Mouse (Mus musculus) bone marrow macrophage, adult 2 months (primary cell): ENCODE measurements around the gene Ccl4. TPM values are rescaled to one million over a fixed set of nuclear protein-coding genes. Genes with fewer than 3 reads are reported as not detected.
A peak's percentile ranks its signal among the peaks of the same experiment; 100 is the strongest.

Source experiments
- H3K27ac ChIP-seq: 2 replicates; pipeline ENCODE4 v1.5.1; 2012; ENCODE audit warnings: low read depth, low read length; ENCODE audit not compliant: insufficient read depth
- H3K4me1 ChIP-seq: 2 replicates; pipeline ENCODE4 v1.6.1; 2012; ENCODE audit warnings: low read length; ENCODE audit not compliant: control insufficient read depth, insufficient read depth
- H3K4me3 ChIP-seq: 2 replicates; pipeline ENCODE4 v1.5.1; 2012; ENCODE audit warnings: mild to moderate bottlenecking, low read length, moderate library complexity; ENCODE audit not compliant: insufficient read depth
- CTCF ChIP-seq: IDR thresholded peaks from 2 replicates; pipeline ENCODE4 v1.5.1; 2012; ENCODE audit warnings: low read depth, mild to moderate bottlenecking, low read length, moderate library complexity
- POLR2A ChIP-seq: IDR thresholded peaks from 2 replicates; pipeline ENCODE4 v1.6.1; 2012; ENCODE audit warnings: mild to moderate bottlenecking, low read depth, low read length, borderline replicate concordance
- polyA plus RNA-seq: library from polyadenylated mRNA; stranded (reverse); fragments of >200 nt; gene quantifications from 2 replicates; pipeline ENCODE4 v1.2.4, GENCODE M21; 2012; ENCODE audit not compliant: missing spikeins, insufficient read depth, insufficient read length

The Ccl4 gene
- polyA plus RNA-seq: 78.8 and 104 TPM in 2 replicates

GRCm38 (mm10) chr11:83662204-83662603 is at the start of gene Ccl4:
Gene Ccl4, plus strand, starts transcription at chr11:83662584.
- Histone ChIP-seq H3K4me1 (peaks cover 59% of the 10 kb centered on the region), H3K4me3 (peak within 1 kb of the TSS; percentile 67), H3K27ac (peak within 1 kb of the TSS; percentile 96)
- TF ChIP-seq POLR2A (no peak), CTCF (no peak)

DNA sequence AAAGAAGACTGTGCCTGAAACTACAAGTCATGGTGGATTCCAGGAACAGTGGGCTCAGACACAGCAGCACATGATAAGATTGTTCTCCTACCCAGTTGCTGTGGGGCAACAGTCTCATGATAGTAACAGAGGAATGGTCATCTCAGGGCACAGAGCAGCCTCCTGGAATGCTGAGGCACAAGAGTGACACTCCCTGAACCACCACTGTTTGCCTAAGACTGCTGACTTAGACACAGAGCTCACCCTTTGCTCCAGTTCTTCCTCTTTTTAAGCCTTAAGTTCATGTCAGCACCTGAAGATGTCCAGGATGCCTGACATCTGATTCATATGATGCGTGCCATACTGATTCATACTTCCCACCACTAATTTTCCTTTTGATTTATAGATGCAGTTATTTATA is 45.8 kb upstream of the Ccl4 start:
- peaks cover 23% of the 10 kb centered on the region for H3K4me1 ChIP-seq
- peak overlapping the region; percentile 55 for H3K27ac ChIP-seq
- H3K4me3 ChIP-seq: no peak overlapping the region
- no peak for TF ChIP-seq CTCF
- TF ChIP-seq POLR2A: no peak

DNA sequence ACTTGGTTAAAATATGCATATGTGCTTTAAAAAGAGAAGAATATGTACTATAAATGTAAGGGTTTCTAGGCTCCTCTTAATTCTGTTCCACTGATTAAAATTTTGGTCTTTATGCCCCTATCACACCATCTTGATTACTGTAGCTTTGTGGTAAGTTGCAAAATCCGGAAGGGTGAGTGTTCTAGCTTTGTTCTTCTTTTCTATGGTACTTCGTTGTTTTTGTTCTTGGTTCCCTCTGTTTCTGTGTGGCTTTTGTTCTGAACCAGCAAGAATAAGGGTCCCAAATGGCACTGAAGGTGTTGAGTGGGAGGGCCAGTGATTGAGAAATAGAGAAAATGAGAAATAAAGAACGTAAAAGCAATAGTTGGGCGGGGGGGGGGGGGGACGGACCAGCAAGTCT is 44.1 kb upstream of the Ccl4 start:
- no peak overlapping the region for H3K4me3 ChIP-seq
- H3K27ac ChIP-seq: peak overlapping the region; percentile 90
- TF ChIP-seq CTCF (no peak), POLR2A (no peak)
- peaks cover 21% of the 10 kb centered on the region for H3K4me1 ChIP-seq

DNA sequence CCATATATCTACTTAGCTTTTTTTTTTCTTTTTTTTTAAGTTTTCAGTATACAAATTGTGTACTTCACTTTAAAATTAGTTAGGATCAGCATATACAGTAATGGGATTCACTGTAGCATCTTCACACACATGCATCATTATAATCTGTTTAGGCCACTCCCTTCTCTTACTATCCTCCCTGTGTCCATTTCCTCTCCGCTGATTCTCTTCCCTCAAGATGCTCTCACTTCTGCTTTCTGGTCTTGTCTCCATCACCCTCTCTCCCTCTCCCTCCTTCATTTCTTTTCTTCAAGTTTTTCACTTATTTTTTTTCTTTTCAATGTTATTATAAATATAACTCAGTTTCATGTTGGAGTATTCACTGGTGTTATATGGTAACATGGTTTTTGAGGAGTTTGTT is 43.3 kb upstream of the Ccl4 start:
- Histone ChIP-seq H3K4me1 (peaks cover 21% of the 10 kb centered on the region), H3K4me3 (no peak overlapping the region), H3K27ac (peak overlapping the region; percentile 90)
- TF ChIP-seq CTCF (no peak), POLR2A (no peak)

- no peak overlapping the region for H3K27ac ChIP-seq
- TF ChIP-seq CTCF (no peak), POLR2A (no peak)
- H3K4me3 ChIP-seq: no peak overlapping the region
- peaks cover 5% of the 10 kb centered on the region for H3K4me1 ChIP-seq
Observed at GRCm38 (mm10) chr11:83623586-83623985, 38.8 kb upstream of the Ccl4 start.

- no peak overlapping the region for H3K4me3 ChIP-seq
- peaks cover 29% of the 10 kb centered on the region for H3K4me1 ChIP-seq
- TF ChIP-seq CTCF: no peak
- no peak for TF ChIP-seq POLR2A
- H3K27ac ChIP-seq: no peak overlapping the region
Observed at GRCm38 (mm10) chr11:83628808-83629207, 33.6 kb upstream of the Ccl4 start.

GRCm38 (mm10) chr11:83630630-83631029 is 31.8 kb upstream of the Ccl4 start:
- H3K4me1 ChIP-seq: peaks cover 42% of the 10 kb centered on the region
- no peak for TF ChIP-seq CTCF
- TF ChIP-seq POLR2A: no peak
- peak overlapping the region; percentile 54 for H3K27ac ChIP-seq
- no peak overlapping the region for H3K4me3 ChIP-seq

DNA sequence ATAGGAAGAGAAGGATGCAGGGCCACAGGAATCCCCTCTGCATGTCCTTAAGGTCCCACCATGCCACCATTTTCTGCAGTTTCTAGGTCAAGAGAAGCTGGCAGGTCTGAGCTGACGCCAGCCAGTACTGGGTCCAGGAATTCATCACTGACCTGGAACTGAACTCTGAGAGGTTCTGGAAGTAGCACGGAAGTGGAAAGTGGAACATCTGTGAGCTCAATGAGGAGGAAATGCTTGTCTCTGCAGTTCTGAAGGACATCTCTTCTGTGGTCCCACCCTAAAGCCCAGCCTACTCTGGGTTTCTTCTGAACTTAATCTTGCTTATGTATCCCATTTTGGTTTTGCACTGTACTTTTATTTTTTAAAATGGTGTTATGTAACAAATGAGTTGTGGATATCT is 31.3 kb upstream of the Ccl4 start:
- TF ChIP-seq POLR2A (no peak), CTCF (no peak)
- no peak overlapping the region for H3K4me3 ChIP-seq
- H3K27ac ChIP-seq: peak overlapping the region; percentile 54

DNA sequence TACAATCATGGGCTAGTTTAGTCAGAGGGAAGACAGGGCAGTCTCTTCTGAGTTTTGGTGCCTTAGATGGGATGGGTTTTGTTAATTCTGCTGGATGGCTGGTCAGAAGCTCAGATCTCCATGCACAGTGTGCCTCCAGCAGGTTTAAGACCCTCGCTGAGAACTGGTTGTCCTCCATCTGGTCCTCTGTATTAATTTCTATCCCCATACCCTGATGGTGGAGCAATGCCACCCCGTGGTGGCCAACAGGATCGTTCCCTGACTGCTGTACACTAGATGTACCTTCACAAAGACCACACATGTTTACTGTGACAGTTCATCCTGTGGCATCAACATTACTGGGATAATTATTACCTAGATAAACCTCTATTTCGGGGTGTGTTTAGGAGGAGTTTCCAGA is 29.6 kb upstream of the Ccl4 start:
- TF ChIP-seq CTCF (peak; percentile 88), POLR2A (no peak)
- Histone ChIP-seq H3K4me3 (no peak overlapping the region), H3K27ac (no peak overlapping the region), H3K4me1 (peaks cover 56% of the 10 kb centered on the region)

More for the DNA sequence above, 31.3 kb upstream of the Ccl4 start:
- H3K4me1 ChIP-seq: peaks cover 42% of the 10 kb centered on the region

GRCm38 (mm10) chr11:83634425-83634824 is 28.0 kb upstream of the Ccl4 start:
- Histone ChIP-seq H3K4me1 (peaks cover 61% of the 10 kb centered on the region), H3K27ac (no peak overlapping the region), H3K4me3 (no peak overlapping the region)
- no peak for TF ChIP-seq CTCF
- TF ChIP-seq POLR2A: no peak

- Histone ChIP-seq H3K4me3 (no peak overlapping the region), H3K4me1 (peaks cover 61% of the 10 kb centered on the region), H3K27ac (no peak overlapping the region)
- no peak for TF ChIP-seq POLR2A
- no peak for TF ChIP-seq CTCF
Observed at GRCm38 (mm10) chr11:83634898-83635297, 27.5 kb upstream of the Ccl4 start.
